In genomic region chr8:26835076-26835475, GRCm38 (mm10) we compare ENCODE assay signal across 21 mouse cellular contexts.
DNase-seq lines count a peak whose midpoint lies in the region; ATAC-seq and TF ChIP-seq lines count a peak whose summit lies in the region.
"Had no signal": no experiment of that assay in that cellular context is flagged by ENCODE, and none has a peak within 500 bp of the region (broad histone marks: within the 10 kb centered on the region; RNA-seq: fewer than 3 reads in every experiment).

No protein-coding gene starts in this region.

- peaks cover 75% of the 10 kb centered on the region for H3K27me3 ChIP-seq in forebrain, embryonic 10.5 days (ENCODE audit: poor library complexity, severe bottlenecking)
- H3K27me3 ChIP-seq in forebrain, embryonic 11.5 days (ENCODE audit: control insufficient read depth, insufficient read depth, low read length): no peaks in the 10 kb centered on the region
- no peaks in the 10 kb centered on the region for H3K27me3 ChIP-seq in lung, embryonic 14.5 days (ENCODE audit: insufficient read depth, low read length)
- peaks cover 9% of the 10 kb centered on the region; the same call in 1 of the 2 replicates for H3K27me3 ChIP-seq in limb, embryonic 11.5 days (ENCODE audit: control insufficient read depth, insufficient read depth, low read length)
- H3K27me3 ChIP-seq: liver, embryonic 13.5 days; midbrain, embryonic 12.5 days had no signal

- H3K9me3 ChIP-seq in forebrain, embryonic 10.5 days: no peaks in the 10 kb centered on the region
- H3K9me3 ChIP-seq in forebrain, embryonic 11.5 days (ENCODE audit: control insufficient read depth, low read length): no peaks in the 10 kb centered on the region
- no peaks in the 10 kb centered on the region for H3K9me3 ChIP-seq in lung, embryonic 14.5 days (ENCODE audit: low read depth, low read length)
- no peaks in the 10 kb centered on the region for H3K9me3 ChIP-seq in limb, embryonic 11.5 days (ENCODE audit: control insufficient read depth, low read length)
- H3K9me3 ChIP-seq: embryonic facial prominence, embryonic 15.5 days; liver, embryonic 13.5 days; midbrain, embryonic 12.5 days had no signal

- no peak overlapping the region for H3K4me3 ChIP-seq in forebrain, embryonic 10.5 days
- no peak overlapping the region for H3K4me3 ChIP-seq in forebrain, embryonic 11.5 days (ENCODE audit: low read depth, low read length)
- no peak overlapping the region for H3K4me3 ChIP-seq in lung, embryonic 14.5 days (ENCODE audit: low read depth, low read length)
- H3K4me3 ChIP-seq in lung, adult 2 months (replicated peaks; ENCODE audit: extremely low read depth, low read depth, low read length): no peak overlapping the region
- no peak overlapping the region for H3K4me3 ChIP-seq in bone marrow, adult 2 months (replicated peaks; ENCODE audit: control insufficient read depth, low read depth, low read length)
- no peak overlapping the region for H3K4me3 ChIP-seq in limb, embryonic 11.5 days (ENCODE audit: low read depth, low read length)
- H3K4me3 ChIP-seq: embryonic facial prominence, embryonic 15.5 days; layer of hippocampus, adult 2 months; liver, embryonic 13.5 days; midbrain, embryonic 12.5 days had no signal

- TF ChIP-seq POLR2A in lung, adult 2 months (IDR thresholded peaks at IDR 0.05; ENCODE audit: borderline replicate concordance, extremely low read depth, low read depth, low read length): no peak
- TF ChIP-seq POLR2A in bone marrow, adult 2 months (IDR thresholded peaks at IDR 0.05; ENCODE audit: borderline replicate concordance, control insufficient read depth, low read depth, low read length): no peak

- 72% methylated on average over 8 of the region's 8 CpGs for WGBS in forebrain, embryonic 10.5 days
- 79% methylated on average over 8 of the region's 8 CpGs for WGBS in forebrain, embryonic 11.5 days
- WGBS in lung, embryonic 14.5 days: 17% methylated on average over 8 of the region's 8 CpGs
- 62% methylated on average over 8 of the region's 8 CpGs for WGBS in lung, adult 2 months
- 48% methylated on average over 8 of the region's 8 CpGs for WGBS in bone marrow, adult 2 months
- WGBS in limb, embryonic 11.5 days: 15% methylated on average over 8 of the region's 8 CpGs

- H3K27ac ChIP-seq in forebrain, embryonic 10.5 days: 0 out of 2 replicates have a peak overlapping the region, but pooled peaks have one; percentile 40
- H3K27ac ChIP-seq in forebrain, embryonic 11.5 days (ENCODE audit: low read depth, low read length): no peak overlapping the region
- no peak overlapping the region for H3K27ac ChIP-seq in lung, embryonic 14.5 days (ENCODE audit: low read depth)
- H3K27ac ChIP-seq in bone marrow, adult 2 months (ENCODE audit: control insufficient read depth, insufficient read depth, low read depth, low read length, poor library complexity): peak overlapping the region; percentile 26
- H3K27ac ChIP-seq in limb, embryonic 11.5 days (replicated peaks; ENCODE audit: low read depth, low read length): no peak overlapping the region
- H3K27ac ChIP-seq: embryonic facial prominence, embryonic 15.5 days; hindbrain, postnatal 0 days; layer of hippocampus, adult 2 months; liver, embryonic 13.5 days; midbrain, embryonic 12.5 days had no signal

- no peak for ATAC-seq in forebrain, embryonic 11.5 days (replicated peaks; ENCODE audit: low FRiP score)
- ATAC-seq in lung, embryonic 14.5 days (ENCODE audit: insufficient read depth): no peak
- ATAC-seq in limb, embryonic 11.5 days (ENCODE audit: insufficient number of reproducible peaks, low FRiP score, low TSS enrichment, low read depth): no peak
- ATAC-seq: hindbrain, postnatal 0 days; intestine, postnatal 0 days had no signal

- H3K4me1 ChIP-seq in forebrain, embryonic 10.5 days: peaks cover 49% of the 10 kb centered on the region
- no peaks in the 10 kb centered on the region for H3K4me1 ChIP-seq in forebrain, embryonic 11.5 days (replicated peaks; ENCODE audit: control insufficient read depth, insufficient read depth, low read length)
- H3K4me1 ChIP-seq in lung, embryonic 14.5 days (ENCODE audit: insufficient read depth): peaks cover 14% of the 10 kb centered on the region
- 0 out of 2 replicates have a peak, but pooled peaks cover 2% of the 10 kb centered on the region for H3K4me1 ChIP-seq in lung, adult 2 months (ENCODE audit: control insufficient read depth, insufficient read depth, low read length)
- peaks cover 1% of the 10 kb centered on the region for H3K4me1 ChIP-seq in bone marrow, adult 2 months (ENCODE audit: control insufficient read depth, insufficient read depth, low read length)
- H3K4me1 ChIP-seq in limb, embryonic 11.5 days (ENCODE audit: control insufficient read depth, insufficient read depth, low read length): peaks cover 44% of the 10 kb centered on the region

- no peaks in the 10 kb centered on the region for H3K36me3 ChIP-seq in forebrain, embryonic 10.5 days (replicated peaks)
- H3K36me3 ChIP-seq in forebrain, embryonic 11.5 days (ENCODE audit: control insufficient read depth, insufficient read depth, low read length): no peaks in the 10 kb centered on the region
- H3K36me3 ChIP-seq in lung, embryonic 14.5 days (ENCODE audit: insufficient read depth): no peaks in the 10 kb centered on the region
- H3K36me3 ChIP-seq in limb, embryonic 11.5 days (ENCODE audit: control insufficient read depth, insufficient read depth, low read length): no peaks in the 10 kb centered on the region
- H3K36me3 ChIP-seq: embryonic facial prominence, embryonic 15.5 days; liver, embryonic 13.5 days; midbrain, embryonic 12.5 days had no signal

- H3K4me2 ChIP-seq in forebrain, embryonic 11.5 days (ENCODE audit: low read depth, low read length, severe bottlenecking): no peak overlapping the region
- no peak overlapping the region for H3K4me2 ChIP-seq in lung, embryonic 14.5 days
- no peak overlapping the region for H3K4me2 ChIP-seq in limb, embryonic 11.5 days (ENCODE audit: low read depth, severe bottlenecking)
- H3K4me2 ChIP-seq: embryonic facial prominence, embryonic 15.5 days; midbrain, embryonic 12.5 days had no signal

- no peak for TF ChIP-seq CTCF in lung, embryonic 14.5 days (IDR thresholded peaks at IDR 0.05; ENCODE audit: low read depth)
- no peak for TF ChIP-seq CTCF in lung, adult 2 months (IDR thresholded peaks at IDR 0.05; ENCODE audit: insufficient read depth, low read length)
- TF ChIP-seq CTCF in bone marrow, adult 2 months (IDR thresholded peaks at IDR 0.05; ENCODE audit: control insufficient read depth, insufficient read depth, low read length): no peak

- no peak overlapping the region for H3K9ac ChIP-seq in forebrain, embryonic 11.5 days (ENCODE audit: low read length)
- H3K9ac ChIP-seq in lung, embryonic 14.5 days: no peak overlapping the region
- H3K9ac ChIP-seq in limb, embryonic 11.5 days (ENCODE audit: low read length): 0 out of 2 replicates have a peak overlapping the region, but pooled peaks have one; percentile 12
- H3K9ac ChIP-seq: embryonic facial prominence, embryonic 15.5 days; liver, embryonic 13.5 days; midbrain, embryonic 12.5 days had no signal

- no peak for DNase-seq in forebrain, embryonic 10.5 days (ENCODE audit: extremely low spot score, low spot score)
- no peak for DNase-seq in forebrain, embryonic 11.5 days (ENCODE audit: low spot score)
- peak; percentile 36 for DNase-seq in lung, embryonic 14.5 days
- no peak for DNase-seq in lung, adult 2 months
- DNase-seq in limb, embryonic 11.5 days (ENCODE audit: low spot score): no peak
- DNase-seq in heart, adult 9 months (ENCODE audit: low spot score in 2 of 2): no peak
- DNase-seq in layer of hippocampus, adult 8-10 months (ENCODE audit: low spot score in 2 of 2): no peak
- DNase-seq: adrenal gland, adult 2 months; cerebellum, adult 8-10 months; heart, postnatal 36 days; kidney, postnatal 10 days; liver, embryonic 13.5 days; lung, postnatal 10 days; retina, postnatal 1 day; thymus, postnatal 14 days had no signal

Comparison
In these comparisons a context has a peak if more than half of its experiments do, and no peak if none do; other contexts are left out.
1. H3K27ac ChIP-seq: peak in forebrain, embryonic 10.5 days (single experiment) and bone marrow, adult 2 months (single experiment); none in forebrain, embryonic 11.5 days (single experiment), lung, embryonic 14.5 days (single experiment) and limb, embryonic 11.5 days (single experiment).